Mouse (Mus musculus) liver, adult 2 months (tissue): ENCODE data around the gene Vasp.

Experiments
- CTCF ChIP-seq: fragments of 200-500 bp; IDR thresholded peaks from 2 replicates; pipeline ENCODE4 v1.5.1; 2011; ENCODE audit warnings: low read depth, low read length, control low read depth
- POLR2A ChIP-seq: fragments of 200-500 bp; IDR thresholded peaks from 2 replicates; pipeline ENCODE4 v1.6.1; 2011; ENCODE audit warnings: low read length, control low read depth; ENCODE audit not compliant: insufficient read depth; ENCODE audit errors: extremely low read depth

DNA sequence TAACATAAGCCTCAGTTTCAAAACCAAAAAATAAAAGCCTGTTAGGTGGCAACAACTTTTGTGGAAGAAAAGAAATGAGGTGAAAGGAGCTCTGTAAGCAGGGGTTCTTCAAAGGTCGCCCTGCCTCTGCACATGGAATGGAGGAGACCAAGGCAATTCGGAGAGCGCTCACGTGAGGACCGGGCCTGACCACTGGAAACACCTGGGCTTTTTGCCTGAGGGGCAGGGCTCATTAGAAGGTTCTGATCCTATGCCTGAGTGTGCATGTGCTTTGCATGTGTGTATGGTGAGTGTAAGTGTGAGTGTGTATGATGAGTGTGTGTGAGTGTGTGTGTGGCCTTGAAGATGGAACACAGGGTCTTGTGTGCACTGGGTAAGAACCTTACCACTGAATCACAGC, 40.7 kb downstream of the Vasp start:
- no peak for TF ChIP-seq CTCF
- TF ChIP-seq POLR2A: no peak
